Mouse (Mus musculus) heart, postnatal 0 days (tissue): ENCODE data around the gene Bpifb6. TPM values are rescaled to one million over a fixed set of nuclear protein-coding genes. Genes with fewer than 3 reads are reported as not detected.

ENCODE experiments used
- ATAC-seq: fragments of 200-750 bp; cut with Nextera tagmentation; 2 replicates; pipeline ENCODE4 v1.8.0; 2017; ENCODE audit warnings: low read depth, moderate number of reproducible peaks, moderate library complexity; ENCODE audit not compliant: insufficient read depth
- DNase-seq: peaks from one replicate; pipeline ENCODE4 v3.0.0-alpha.2; 2016; ENCODE audit warnings: low spot score
- H3K27ac ChIP-seq: fragments of 300-500 bp; sonication (generic); 2 replicates; pipeline ENCODE4 v1.5.1; 2014; ENCODE audit warnings: low read depth, mild to moderate bottlenecking
- H3K27me3 ChIP-seq: fragments of 300-500 bp; sonication (generic); 2 replicates; pipeline ENCODE4 v1.6.1; 2014; ENCODE audit warnings: low read length, mixed read lengths; ENCODE audit not compliant: control insufficient read depth, insufficient read depth
- H3K36me3 ChIP-seq: fragments of 300-500 bp; sonication (generic); replicated peaks from 2 replicates; pipeline ENCODE4 v1.6.1; 2014; ENCODE audit warnings: low read length, mixed read lengths; ENCODE audit not compliant: control insufficient read depth, insufficient read depth
- H3K4me1 ChIP-seq: fragments of 300-500 bp; sonication (generic); 2 replicates; pipeline ENCODE4 v1.6.1; 2014; ENCODE audit warnings: antibody characterized with exemption; ENCODE audit not compliant: control insufficient read depth, insufficient read depth
- H3K4me2 ChIP-seq: fragments of 300-500 bp; sonication (generic); 2 replicates; pipeline ENCODE4 v1.6.1; 2014; ENCODE audit warnings: low read depth, mild to moderate bottlenecking, low read length, moderate library complexity
- H3K4me3 ChIP-seq: fragments of 300-500 bp; sonication (generic); 2 replicates; pipeline ENCODE4 v1.5.1; 2014; ENCODE audit warnings: low read depth, low read length
- H3K9ac ChIP-seq: fragments of 300-500 bp; sonication (generic); replicated peaks from 2 replicates; pipeline ENCODE4 v1.6.1; 2014; ENCODE audit warnings: low read depth, low read length, mixed read lengths
- H3K9me3 ChIP-seq: fragments of 300-500 bp; sonication (generic); replicated peaks from 2 replicates; pipeline ENCODE4 v1.6.1; 2016; ENCODE audit warnings: low read length; ENCODE audit not compliant: control insufficient read depth
- CTCF ChIP-seq: IDR thresholded peaks from 2 replicates; pipeline ENCODE4 v1.5.1; 2016; ENCODE audit warnings: antibody characterized with exemption, control low read depth, low read depth
- EP300 ChIP-seq: IDR thresholded peaks from 2 replicates; pipeline ENCODE4 v1.6.1; 2016; ENCODE audit warnings: antibody characterized with exemption, low read depth
- WGBS: fragments of 180-500 bp; shearing (Covaris S2); extraction: QIAGEN DNeasy Blood & Tissue Kit; methylation state at CpG from one replicate; pipeline ENCODE4 v1.1.7; 2014; 5-methylcytosine and 5-hydroxymethylcytosine counted together
- polyA plus RNA-seq: library from polyadenylated mRNA; unstranded; fragments of >200 nt; fragmentation: Nextera tagmentation; extraction: Ambion mirVana; gene quantifications from 2 replicates; pipeline ENCODE4 v1.2.1, GENCODE M21; 2015
- total RNA-seq: library from RNA; depleted of rRNA; stranded (reverse); fragments of >200 nt; gene quantifications from 2 replicates; pipeline ENCODE4 v1.2.3, GENCODE M21; 2014; ENCODE audit warnings: low replicate concordance

The Bpifb6 gene
- total and polyA plus RNA-seq, 2 experiments from 2014 or later, result not detected

DNA sequence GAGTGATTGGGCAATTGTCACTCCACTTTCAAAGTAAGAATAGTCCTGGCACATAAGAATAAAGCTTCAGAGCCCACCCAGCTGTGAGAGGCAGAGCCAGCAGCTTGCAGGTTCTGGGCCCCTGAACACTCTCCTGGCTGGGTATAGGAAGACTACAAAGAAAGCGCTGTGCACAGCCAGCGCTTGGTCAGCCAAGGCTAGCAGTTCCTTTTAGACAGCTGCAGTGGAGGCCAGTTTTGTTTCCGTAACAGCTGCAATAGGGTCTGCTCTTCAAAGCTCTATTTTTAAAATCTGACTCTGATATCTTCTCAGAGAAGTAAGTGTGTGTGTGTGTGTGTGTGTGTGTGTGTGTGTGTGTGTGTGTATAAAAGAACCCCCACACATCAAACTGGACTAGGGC, 38.2 kb upstream of the Bpifb6 start:
- H3K27me3 ChIP-seq, result no peaks in the 10 kb centered on the region
- H3K4me3 ChIP-seq, result no peak overlapping the region
- no peak for DNase-seq
- H3K4me1 ChIP-seq, result no peaks in the 10 kb centered on the region
- H3K27ac ChIP-seq, result no peak overlapping the region
- no peak for ATAC-seq
- H3K9ac ChIP-seq, result no peak overlapping the region
- H3K9me3 ChIP-seq, result no peaks in the 10 kb centered on the region
- no peak overlapping the region for H3K4me2 ChIP-seq
- H3K36me3 ChIP-seq, result no peaks in the 10 kb centered on the region
- 57% methylated on average over 3 of the region's 3 CpGs for WGBS
- TF ChIP-seq CTCF (no peak), EP300 (no peak)

DNA sequence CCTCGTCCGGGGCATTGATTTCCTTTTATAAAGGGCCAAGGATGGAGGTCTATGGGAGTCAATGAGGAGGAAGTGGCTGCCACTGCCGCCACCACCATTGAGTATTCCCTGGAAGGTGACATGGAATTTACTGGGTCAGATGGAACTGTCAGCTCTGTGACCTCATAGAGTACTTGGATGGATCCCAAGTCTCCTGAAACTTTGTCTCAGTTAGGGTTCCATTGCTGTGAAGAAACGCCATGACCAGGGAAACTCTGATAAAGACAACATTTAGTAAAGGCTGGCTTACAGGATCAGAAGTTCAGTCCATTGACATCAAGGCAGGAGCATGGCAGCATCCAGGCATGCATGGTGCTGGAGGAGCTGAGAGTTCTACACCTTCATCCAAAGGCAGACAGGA, 29.2 kb upstream of the Bpifb6 start, which contains the start of gene Sun5:
Gene Sun5, minus strand, starts transcription at position 101 of the 400 bp plus-strand sequence.
- no peak within 1 kb of the TSS for H3K4me2 ChIP-seq
- no peak within 1 kb of the TSS for H3K9ac ChIP-seq
- no peaks in the 10 kb centered on the region for H3K36me3 ChIP-seq
- H3K27me3 ChIP-seq, result no peaks in the 10 kb centered on the region
- no peak for ATAC-seq
- 75% methylated on average over 4 of the region's 4 CpGs for WGBS
- H3K27ac ChIP-seq, result no peak within 1 kb of the TSS
- no peaks in the 10 kb centered on the region for H3K9me3 ChIP-seq
- TF ChIP-seq EP300, result no peak
- TF ChIP-seq CTCF, result no peak
- no peak within 1 kb of the TSS for H3K4me3 ChIP-seq
- no peak for DNase-seq
- no peaks in the 10 kb centered on the region for H3K4me1 ChIP-seq

DNA sequence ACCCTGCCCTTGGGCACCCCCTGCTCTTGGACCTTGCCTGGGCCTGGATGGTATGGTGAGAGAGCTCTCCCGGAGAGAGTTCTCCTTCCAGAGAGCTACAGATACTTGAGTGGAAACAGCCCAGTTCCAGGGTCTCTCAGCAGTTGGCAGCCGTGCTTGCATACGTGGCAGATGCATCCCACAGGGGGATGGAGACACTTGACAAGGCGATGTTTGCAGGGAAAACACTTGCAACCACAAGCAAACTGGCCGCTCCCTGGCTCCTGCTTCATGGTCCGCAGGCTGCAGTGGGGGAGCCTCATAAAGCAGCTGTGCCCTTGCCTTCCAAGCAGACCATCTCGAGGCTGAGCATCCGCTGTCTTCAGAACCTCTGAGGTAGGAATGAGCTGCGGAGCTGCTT, 25.4 kb upstream of the Bpifb6 start, which contains the start of gene Bpifb2:
Gene Bpifb2, plus strand, starts transcription at position 301 of the 400 bp plus-strand sequence.
- Histone ChIP-seq H3K9me3 (no peaks in the 10 kb centered on the region), H3K27ac (no peak within 1 kb of the TSS), H3K4me3 (no peak within 1 kb of the TSS), H3K4me1 (no peaks in the 10 kb centered on the region), H3K27me3 (no peaks in the 10 kb centered on the region), H3K36me3 (no peaks in the 10 kb centered on the region), H3K9ac (no peak within 1 kb of the TSS), H3K4me2 (no peak within 1 kb of the TSS)
- DNase-seq (no peak), ATAC-seq (no peak)
- WGBS, result 60% methylated on average over 9 of the region's 9 CpGs
- TF ChIP-seq CTCF (no peak), EP300 (no peak)

DNA sequence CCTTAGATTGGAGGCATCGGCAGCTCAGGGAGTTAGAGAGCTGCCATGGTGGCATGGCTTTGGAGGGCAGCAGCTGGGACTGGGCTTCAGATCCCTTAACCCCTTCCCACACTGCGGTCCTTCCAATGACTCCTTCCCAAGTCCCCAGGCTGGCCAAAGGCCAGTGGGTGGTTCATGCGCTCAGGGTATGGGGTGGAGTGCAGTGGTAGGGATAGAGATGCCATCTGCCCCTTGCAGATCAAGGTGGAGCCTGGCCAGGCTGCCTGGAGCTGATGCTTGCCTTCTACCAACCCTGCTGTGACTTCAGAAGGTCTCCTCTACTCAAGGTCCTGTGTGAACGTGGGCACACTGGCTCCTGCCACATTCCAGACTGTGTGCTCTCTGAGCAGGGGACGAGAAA, 1.1 kb upstream of the Bpifb6 start:
- H3K27ac ChIP-seq, result no peak overlapping the region
- 63% methylated on average over 5 of the region's 5 CpGs for WGBS

DNA sequence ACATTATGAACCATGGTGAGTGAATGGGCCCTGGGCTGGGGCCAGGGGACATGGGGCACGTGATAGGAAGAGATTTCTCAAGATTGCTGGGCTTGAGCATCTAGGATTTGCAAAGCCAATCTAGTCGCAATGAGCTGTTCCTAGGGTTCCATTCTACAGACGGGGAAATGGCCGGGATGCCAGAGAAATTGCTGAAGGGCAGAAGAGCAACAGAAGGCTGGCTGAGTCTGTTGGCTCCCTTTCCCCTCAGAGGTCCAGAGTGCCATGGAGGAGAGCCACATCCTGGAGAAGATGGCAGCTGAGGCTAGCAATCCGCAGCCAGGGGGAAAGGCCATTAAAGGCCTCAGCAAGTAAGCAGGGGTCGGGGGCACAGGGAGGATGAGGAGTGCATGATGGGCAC, 2.5 kb downstream of the Bpifb6 start:
- no peak for TF ChIP-seq CTCF
- TF ChIP-seq EP300, result no peak

More for the DNA sequence above, 1.1 kb upstream of the Bpifb6 start:
- no peak for DNase-seq
- Histone ChIP-seq H3K4me2 (no peak overlapping the region), H3K27me3 (no peaks in the 10 kb centered on the region), H3K36me3 (no peaks in the 10 kb centered on the region), H3K9me3 (no peaks in the 10 kb centered on the region), H3K4me1 (no peaks in the 10 kb centered on the region), H3K9ac (no peak overlapping the region), H3K4me3 (no peak overlapping the region)
- TF ChIP-seq EP300 (no peak), CTCF (no peak)
- ATAC-seq, result no peak

DNA sequence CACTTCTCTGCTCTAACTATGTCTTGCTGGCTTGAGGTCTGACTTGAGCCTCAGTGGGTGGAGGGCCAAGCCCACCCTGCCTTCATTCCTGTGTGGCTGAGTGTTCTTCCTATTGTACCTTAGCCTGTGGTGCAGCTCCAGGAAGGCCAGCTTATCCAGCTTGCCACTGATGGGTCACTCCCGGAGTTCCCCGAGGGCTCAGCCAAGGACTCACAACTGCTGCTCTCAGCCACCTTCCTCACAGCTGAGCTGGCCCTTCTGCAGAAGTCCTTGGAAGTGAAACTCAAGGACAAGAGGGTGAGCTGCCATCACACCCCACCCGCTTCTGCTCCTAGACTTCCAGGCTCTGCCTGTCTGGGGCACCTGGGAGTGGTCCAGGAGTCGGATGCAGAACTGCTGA, 6.4 kb downstream of the Bpifb6 start:
- ATAC-seq, result no peak
- no peaks in the 10 kb centered on the region for H3K9me3 ChIP-seq
- no peak overlapping the region for H3K27ac ChIP-seq
- WGBS, result 65% methylated on average over 4 of the region's 4 CpGs
- TF ChIP-seq CTCF, result no peak
- no peak for TF ChIP-seq EP300
- no peak for DNase-seq
- H3K36me3 ChIP-seq, result no peaks in the 10 kb centered on the region
- H3K4me3 ChIP-seq, result no peak overlapping the region
- no peaks in the 10 kb centered on the region for H3K4me1 ChIP-seq
- no peaks in the 10 kb centered on the region for H3K27me3 ChIP-seq
- H3K4me2 ChIP-seq, result no peak overlapping the region
- no peak overlapping the region for H3K9ac ChIP-seq

More for the DNA sequence above, 2.5 kb downstream of the Bpifb6 start:
- H3K36me3 ChIP-seq, result no peaks in the 10 kb centered on the region
- WGBS, result 64% methylated on average over 6 of the region's 6 CpGs
- no peaks in the 10 kb centered on the region for H3K9me3 ChIP-seq
- H3K27me3 ChIP-seq, result no peaks in the 10 kb centered on the region
- no peak overlapping the region for H3K9ac ChIP-seq
- no peaks in the 10 kb centered on the region for H3K4me1 ChIP-seq
- H3K27ac ChIP-seq, result no peak overlapping the region
- no peak for DNase-seq
- ATAC-seq, result no peak
- no peak overlapping the region for H3K4me2 ChIP-seq
- no peak overlapping the region for H3K4me3 ChIP-seq
